Mouse (Mus musculus): ENCODE measurements at regions not wholly inside any gene's neighbourhood (a gene's known extent, or its start where the extent isn't known, plus 50 kb on each side); places are given as distances from the start of the nearest gene placed in this dataset.
A peak's percentile ranks its signal among the peaks of the same experiment; 100 is the strongest.

DNA sequence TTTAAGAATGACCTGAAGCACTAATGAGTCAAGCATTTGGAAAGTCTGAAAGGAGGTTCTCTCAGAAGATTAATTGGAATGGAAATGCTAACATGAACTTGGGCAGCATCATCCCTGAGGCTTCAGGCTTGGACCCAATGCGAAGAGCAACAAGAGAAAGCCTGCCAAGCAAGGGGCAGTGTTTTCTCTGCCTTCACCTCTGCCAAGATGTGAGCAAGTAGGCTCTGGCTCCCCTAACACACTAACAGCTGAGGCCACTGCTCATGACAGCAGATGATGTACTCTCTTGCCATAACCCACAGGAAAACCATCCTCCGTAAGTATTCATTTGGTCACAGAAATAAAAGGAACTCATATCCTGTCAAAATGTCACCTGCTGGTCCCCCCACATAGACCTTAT, 341.9 kb downstream of the Meis1 start:
- Histone ChIP-seq H3K36me3 (ENCODE audit: insufficient read depth) (no peaks in the 10 kb centered on the region), H3K4me3 (ENCODE audit: low read depth, low read length) (no peak overlapping the region), H3K9ac (no peak overlapping the region), H3K4me1 (ENCODE audit: insufficient read depth) (no peaks in the 10 kb centered on the region), H3K9me3 (ENCODE audit: low read depth, low read length) (no peaks in the 10 kb centered on the region), H3K27ac (ENCODE audit: low read depth) (no peak overlapping the region), H3K27me3 (ENCODE audit: insufficient read depth, low read length) (no peaks in the 10 kb centered on the region), H3K4me2 (no peak overlapping the region)
- TF ChIP-seq CTCF (IDR thresholded peaks at IDR 0.05; ENCODE audit: low read depth), result no peak
- DNase-seq, result no peak
- ATAC-seq (ENCODE audit: insufficient read depth), result no peak
- 91% methylated on average over 2 of the region's 2 CpGs for WGBS

DNA sequence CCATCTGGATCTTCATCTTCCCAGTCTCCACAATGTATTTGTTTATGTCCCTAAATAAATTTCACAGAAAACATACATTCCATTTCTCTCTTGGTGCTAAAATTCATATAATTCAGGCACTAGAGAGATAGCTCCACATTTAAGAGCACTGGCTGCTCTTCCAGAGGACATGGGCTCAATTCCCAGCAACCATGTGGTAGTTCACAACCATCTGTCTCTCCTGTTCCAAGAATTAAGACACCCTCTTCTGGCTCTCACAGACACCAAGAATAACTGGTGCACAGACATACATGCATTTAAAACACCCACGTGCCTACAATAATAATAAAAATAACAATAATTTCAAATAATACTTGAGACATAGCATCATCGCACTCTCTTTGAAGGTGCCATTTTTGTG, 347.8 kb downstream of the Meis1 start:
- no peaks in the 10 kb centered on the region for H3K36me3 ChIP-seq (ENCODE audit: insufficient read depth)
- H3K9me3 ChIP-seq (ENCODE audit: low read depth, low read length), result no peaks in the 10 kb centered on the region
- no peak overlapping the region for H3K27ac ChIP-seq (ENCODE audit: low read depth)
- 82% methylated on average over 2 of the region's 2 CpGs for WGBS
- no peaks in the 10 kb centered on the region for H3K4me1 ChIP-seq (ENCODE audit: insufficient read depth)
- no peak overlapping the region for H3K4me2 ChIP-seq
- no peak overlapping the region for H3K9ac ChIP-seq
- no peak for TF ChIP-seq CTCF (IDR thresholded peaks at IDR 0.05; ENCODE audit: low read depth)
- no peak for DNase-seq
- no peak overlapping the region for H3K4me3 ChIP-seq (ENCODE audit: low read depth, low read length)
- ATAC-seq (ENCODE audit: insufficient read depth), result no peak
- H3K27me3 ChIP-seq (ENCODE audit: insufficient read depth, low read length), result no peaks in the 10 kb centered on the region

DNA sequence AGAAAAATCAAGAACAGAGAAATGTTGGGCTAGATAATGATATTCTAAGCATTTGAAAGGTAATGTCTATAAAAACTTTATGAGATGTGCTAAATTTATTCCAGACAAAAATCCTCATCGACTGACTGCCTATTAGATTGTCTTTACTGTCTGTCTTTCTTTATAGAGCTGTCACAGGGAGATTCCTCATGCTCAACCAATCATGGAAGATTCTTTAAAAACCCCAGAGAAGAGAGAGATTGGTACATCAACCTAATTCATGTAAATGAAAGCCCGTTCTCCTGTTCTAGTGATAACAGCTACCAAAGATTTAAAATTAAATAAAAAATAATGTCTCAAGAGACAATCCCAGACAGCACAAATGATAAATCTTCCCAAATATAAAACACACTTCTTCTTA, 349.5 kb downstream of the Meis1 start:
- Histone ChIP-seq H3K9me3 (ENCODE audit: low read depth, low read length) (no peaks in the 10 kb centered on the region), H3K36me3 (ENCODE audit: insufficient read depth) (no peaks in the 10 kb centered on the region), H3K9ac (no peak overlapping the region), H3K27me3 (ENCODE audit: insufficient read depth, low read length) (no peaks in the 10 kb centered on the region), H3K4me2 (no peak overlapping the region), H3K27ac (ENCODE audit: low read depth) (no peak overlapping the region), H3K4me3 (ENCODE audit: low read depth, low read length) (no peak overlapping the region), H3K4me1 (ENCODE audit: insufficient read depth) (no peaks in the 10 kb centered on the region)
- ATAC-seq (ENCODE audit: insufficient read depth), result no peak
- WGBS, result 75% methylated on average over 2 of the region's 2 CpGs
- DNase-seq, result no peak
- TF ChIP-seq CTCF (IDR thresholded peaks at IDR 0.05; ENCODE audit: low read depth), result no peak

DNA sequence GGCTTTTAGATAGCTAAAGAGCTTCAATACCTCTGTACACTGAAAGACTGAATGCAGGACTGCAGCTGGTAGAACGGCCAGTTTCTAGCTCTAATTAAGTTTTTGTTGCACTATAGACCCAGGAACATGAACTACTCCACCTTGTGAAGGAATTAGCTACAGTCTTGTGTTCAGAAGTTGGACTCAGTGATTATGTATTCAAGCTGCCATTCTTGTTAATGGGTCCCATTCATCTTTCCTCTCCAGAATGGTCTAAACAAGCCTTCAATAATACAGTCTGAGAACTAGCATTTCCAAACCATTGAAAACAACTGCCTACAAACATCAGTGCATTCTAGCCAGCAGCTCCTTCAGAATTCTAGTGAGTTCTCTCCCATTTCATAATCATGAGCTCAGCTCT, 362.4 kb downstream of the Meis1 start:
- no peak for ATAC-seq (ENCODE audit: insufficient read depth)
- DNase-seq, result no peak
- Histone ChIP-seq H3K36me3 (ENCODE audit: insufficient read depth) (no peaks in the 10 kb centered on the region), H3K4me1 (ENCODE audit: insufficient read depth) (no peaks in the 10 kb centered on the region), H3K27me3 (ENCODE audit: insufficient read depth, low read length) (no peaks in the 10 kb centered on the region), H3K9ac (no peak overlapping the region), H3K9me3 (ENCODE audit: low read depth, low read length) (no peaks in the 10 kb centered on the region), H3K27ac (ENCODE audit: low read depth) (no peak overlapping the region), H3K4me2 (no peak overlapping the region), H3K4me3 (ENCODE audit: low read depth, low read length) (no peak overlapping the region)
- TF ChIP-seq CTCF (IDR thresholded peaks at IDR 0.05; ENCODE audit: low read depth), result no peak
- 72% methylated on average over 1 of the region's 1 CpGs for whole genome bisulfite sequencing

DNA sequence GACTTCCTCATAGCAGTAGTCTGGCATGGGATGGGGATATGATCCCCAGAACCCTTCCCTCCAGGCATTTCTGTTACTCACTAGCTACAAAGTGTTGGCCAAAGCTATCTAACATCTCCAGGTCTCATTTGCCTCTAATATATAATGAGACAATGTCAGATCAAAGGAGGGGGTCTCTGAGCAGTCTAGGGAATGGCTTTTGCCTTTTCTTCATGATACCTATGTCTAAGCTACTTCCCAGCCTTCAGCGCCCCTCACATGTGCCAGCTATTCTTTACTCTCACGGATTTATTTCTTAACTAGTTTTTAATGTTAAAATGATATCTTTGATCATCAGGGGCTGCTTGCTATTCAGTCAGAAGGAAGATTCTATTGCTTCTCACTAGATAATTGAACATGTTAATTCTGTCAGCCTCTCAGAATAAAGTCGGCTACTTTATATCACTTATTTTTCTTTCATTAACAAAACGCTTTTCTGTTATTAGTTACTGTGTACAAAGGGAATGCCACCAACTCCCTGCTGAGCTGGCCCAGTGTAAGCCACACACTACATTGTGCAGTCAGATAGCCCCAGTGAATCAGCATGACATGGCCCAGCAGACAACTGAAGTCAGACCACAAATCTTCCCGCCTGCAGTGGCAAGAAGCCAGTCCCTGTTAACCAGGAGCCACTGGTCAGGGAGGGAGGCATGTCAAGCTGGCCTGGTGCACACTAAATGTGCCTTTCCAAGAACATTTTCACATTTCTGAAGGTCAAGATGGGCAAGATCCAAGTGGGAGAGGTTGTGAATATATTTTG, 386.6 kb downstream of the Meis1 start:
- ATAC-seq (ENCODE audit: insufficient read depth), result no peak
- no peaks in the 10 kb centered on the region for H3K27me3 ChIP-seq (ENCODE audit: insufficient read depth, low read length)

DNA sequence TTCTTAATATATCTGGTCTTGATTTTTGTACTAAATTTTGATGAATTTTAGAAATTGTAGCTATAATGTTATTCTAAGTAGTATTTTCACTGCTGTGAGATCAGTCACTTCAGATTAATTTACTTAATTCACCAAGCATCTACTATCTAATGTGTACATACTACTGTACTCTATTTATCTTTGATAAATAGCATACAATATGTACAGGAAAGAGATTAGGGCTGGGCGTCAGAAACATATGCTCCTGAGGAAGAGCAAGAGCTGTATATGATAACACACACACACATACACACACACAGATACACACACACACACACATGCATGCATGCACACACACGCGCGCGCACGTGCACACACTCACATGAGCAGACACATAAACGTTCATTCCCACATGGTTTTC, 387.2 kb downstream of the Meis1 start:
- Histone ChIP-seq H3K27ac (ENCODE audit: low read depth) (no peak overlapping the region), H3K9ac (no peak overlapping the region), H3K4me2 (no peak overlapping the region), H3K4me3 (ENCODE audit: low read depth, low read length) (no peak overlapping the region), H3K4me1 (ENCODE audit: insufficient read depth) (0 out of 2 replicates have a peak, but pooled peaks cover 2% of the 10 kb centered on the region), H3K36me3 (ENCODE audit: insufficient read depth) (no peaks in the 10 kb centered on the region), H3K27me3 (ENCODE audit: insufficient read depth, low read length) (no peaks in the 10 kb centered on the region), H3K9me3 (ENCODE audit: low read depth, low read length) (no peaks in the 10 kb centered on the region)
- DNase-seq (no peak), ATAC-seq (ENCODE audit: insufficient read depth) (no peak)
- WGBS, result 82% methylated on average over 7 of the region's 7 CpGs
- no peak for TF ChIP-seq CTCF (IDR thresholded peaks at IDR 0.05; ENCODE audit: low read depth)

More for the DNA sequence above, 386.6 kb downstream of the Meis1 start:
- peak; percentile 57 for DNase-seq
- Histone ChIP-seq H3K4me1 (ENCODE audit: insufficient read depth) (0 out of 2 replicates have a peak, but pooled peaks cover 2% of the 10 kb centered on the region), H3K27ac (ENCODE audit: low read depth) (no peak overlapping the region), H3K36me3 (ENCODE audit: insufficient read depth) (no peaks in the 10 kb centered on the region), H3K9me3 (ENCODE audit: low read depth, low read length) (no peaks in the 10 kb centered on the region), H3K4me2 (no peak overlapping the region), H3K4me3 (ENCODE audit: low read depth, low read length) (no peak overlapping the region), H3K9ac (no peak overlapping the region)
- 66% methylated on average over 5 of the region's 5 CpGs for WGBS
- TF ChIP-seq CTCF (IDR thresholded peaks at IDR 0.05; ENCODE audit: low read depth), result no peak

DNA sequence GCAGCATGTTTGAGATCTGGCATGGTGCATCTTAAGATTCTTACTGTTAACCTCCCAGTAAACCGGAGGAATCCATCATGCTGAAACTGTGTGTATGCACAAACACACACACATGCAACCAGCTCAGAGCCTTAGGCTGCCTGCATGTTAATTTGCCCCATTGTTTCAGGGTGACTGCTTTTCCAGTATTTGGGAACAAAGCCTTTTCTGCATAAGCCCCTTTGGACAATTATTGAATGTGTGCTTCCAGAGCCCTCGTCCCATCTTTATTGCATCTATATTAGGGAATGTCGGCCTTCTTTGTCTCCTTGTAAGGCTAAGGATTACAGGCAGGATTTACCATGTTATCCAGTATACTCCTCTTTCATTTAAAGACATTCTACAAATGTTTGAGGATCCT, 397.0 kb downstream of the Meis1 start:
- WGBS, result 76% methylated on average over 3 of the region's 3 CpGs
- Histone ChIP-seq H3K9me3 (ENCODE audit: low read depth, low read length) (no peaks in the 10 kb centered on the region), H3K36me3 (ENCODE audit: insufficient read depth) (no peaks in the 10 kb centered on the region), H3K27ac (ENCODE audit: low read depth) (no peak overlapping the region), H3K9ac (no peak overlapping the region), H3K27me3 (ENCODE audit: insufficient read depth, low read length) (no peaks in the 10 kb centered on the region), H3K4me1 (ENCODE audit: insufficient read depth) (no peaks in the 10 kb centered on the region), H3K4me2 (no peak overlapping the region), H3K4me3 (ENCODE audit: low read depth, low read length) (no peak overlapping the region)
- DNase-seq (no peak), ATAC-seq (ENCODE audit: insufficient read depth) (no peak)
- TF ChIP-seq CTCF (IDR thresholded peaks at IDR 0.05; ENCODE audit: low read depth), result no peak
